Mouse (Mus musculus) myocyte (in vitro differentiated cells): ENCODE results near the gene Syna. TPM values are rescaled to one million over a fixed set of nuclear protein-coding genes. Genes with fewer than 3 reads are reported as not detected.

Source experiments
- H3K27me3 ChIP-seq: one replicate; pipeline ENCODE4 v1.6.1; 2011; ENCODE audit not compliant: control insufficient read depth, insufficient read depth, insufficient read length
- H3K36me3 ChIP-seq: one replicate; pipeline ENCODE4 v1.6.1; 2011; ENCODE audit not compliant: control insufficient read depth, insufficient read depth
- H3K4me2 ChIP-seq: one replicate; pipeline ENCODE4 v1.6.1; 2011; ENCODE audit warnings: low read depth, control low read depth
- H3K4me3 ChIP-seq: one replicate; pipeline ENCODE4 v1.5.1; 2011; ENCODE audit warnings: mild to moderate bottlenecking, control low read depth, moderate library complexity
- H3K79me2 ChIP-seq: one replicate; pipeline ENCODE4 v1.6.1; 2011; ENCODE audit not compliant: control insufficient read depth, insufficient read depth
- H3ac ChIP-seq: one replicate; pipeline ENCODE4 v1.6.1; 2011; ENCODE audit not compliant: control insufficient read depth, insufficient read length
- CEBPB ChIP-seq: IDR thresholded peaks from 2 replicates; pipeline ENCODE4 v1.6.1; 2011; ENCODE audit warnings: mild to moderate bottlenecking, moderate library complexity; ENCODE audit not compliant: poor library complexity, insufficient read depth, severe bottlenecking
- E2F4 ChIP-seq: IDR thresholded peaks from one replicate; pipeline ENCODE4 v1.6.1; 2011; ENCODE audit warnings: mild to moderate bottlenecking, control low read depth, moderate library complexity; ENCODE audit not compliant: insufficient read depth
- MAX ChIP-seq: IDR thresholded peaks from one replicate; pipeline ENCODE4 v1.6.1; 2011; ENCODE audit warnings: low read depth, mild to moderate bottlenecking, control low read depth
- MYOD1 ChIP-seq, 3 experiments: IDR thresholded peaks; one replicate each; pipeline ENCODE4 v1.6.1; 2011; ENCODE audit warnings: control low read depth in 2 of 3, low read depth in 2 of 3, mild to moderate bottlenecking in 2 of 3, moderate library complexity in 1 of 3; ENCODE audit not compliant: insufficient read length in 2 of 3, control insufficient read depth in 1 of 3
- MYOG ChIP-seq, 3 experiments: IDR thresholded peaks; one replicate each; pipeline ENCODE4 v1.6.1; 2011; ENCODE audit warnings: control low read depth in 2 of 3, low read depth in 2 of 3, mild to moderate bottlenecking in 2 of 3; ENCODE audit not compliant: insufficient read length in 2 of 3, control insufficient read depth in 1 of 3, insufficient read depth in 1 of 3
- POLR2A ChIP-seq: IDR thresholded peaks from one replicate; pipeline ENCODE4 v1.6.1; 2011; ENCODE audit warnings: low read depth, mild to moderate bottlenecking, control low read depth, moderate library complexity; ENCODE audit not compliant: insufficient read length
- POLR2AphosphoS2 ChIP-seq: IDR thresholded peaks from one replicate; pipeline ENCODE4 v1.6.1; 2011; ENCODE audit warnings: low read depth, control low read depth; ENCODE audit not compliant: insufficient read length
- REST ChIP-seq: IDR thresholded peaks from one replicate; pipeline ENCODE4 v1.6.1; 2011; ENCODE audit warnings: mild to moderate bottlenecking, control low read depth, moderate library complexity; ENCODE audit not compliant: insufficient read depth, insufficient read length
- SRF ChIP-seq: IDR thresholded peaks from one replicate; pipeline ENCODE4 v1.6.1; 2011; ENCODE audit warnings: low read depth; ENCODE audit not compliant: control insufficient read depth, insufficient read length
- TCF12 ChIP-seq: IDR thresholded peaks from one replicate; pipeline ENCODE4 v1.6.1; 2011; ENCODE audit warnings: mild to moderate bottlenecking, control low read depth; ENCODE audit not compliant: poor library complexity, insufficient read depth, severe bottlenecking
- TCF3 ChIP-seq: IDR thresholded peaks from one replicate; pipeline ENCODE4 v1.6.1; 2011; ENCODE audit warnings: low read depth, control low read depth; ENCODE audit not compliant: insufficient read length
- USF1 ChIP-seq: IDR thresholded peaks from one replicate; pipeline ENCODE4 v1.6.1; 2011; ENCODE audit warnings: low read depth, mild to moderate bottlenecking, control low read depth, moderate library complexity
- polyA plus RNA-seq: library from polyadenylated mRNA; unstranded; fragments of >200 nt; fragmentation: generic; extraction: Trizol; gene quantifications from one replicate; pipeline ENCODE4 v1.2.1, GENCODE M21; 2012; ENCODE audit warnings: missing spikeins

Syna gene
- polyA plus RNA-seq, 1 experiment, result 0.19 TPM

DNA sequence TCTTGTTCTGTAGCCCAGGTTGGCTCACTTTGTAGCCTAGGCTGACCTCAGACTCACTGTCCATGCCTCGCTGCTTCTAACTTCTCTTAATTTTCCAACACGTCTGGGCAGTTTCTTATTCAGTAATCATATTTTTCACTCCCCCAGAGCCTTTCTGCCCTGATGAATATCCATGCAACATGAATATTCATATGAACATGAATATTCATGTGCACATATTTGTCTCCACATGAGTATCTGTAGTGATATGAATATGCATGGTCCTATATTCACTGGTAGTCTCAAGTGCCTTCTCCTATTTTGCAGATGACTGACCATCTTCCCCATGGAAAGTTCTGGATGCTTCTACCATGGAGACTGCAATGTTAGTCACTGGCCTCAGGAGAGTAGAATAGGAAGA lies 38.8 kb downstream of the Syna start:
- Histone ChIP-seq H3ac (no peak overlapping the region), H3K4me3 (no peak overlapping the region), H3K36me3 (no peaks in the 10 kb centered on the region), H3K27me3 (no peaks in the 10 kb centered on the region), H3K79me2 (no peaks in the 10 kb centered on the region), H3K4me2 (no peak overlapping the region)
- TF ChIP-seq POLR2AphosphoS2, result no peak
- TF ChIP-seq USF1, result no peak
- no peak for TF ChIP-seq SRF

DNA sequence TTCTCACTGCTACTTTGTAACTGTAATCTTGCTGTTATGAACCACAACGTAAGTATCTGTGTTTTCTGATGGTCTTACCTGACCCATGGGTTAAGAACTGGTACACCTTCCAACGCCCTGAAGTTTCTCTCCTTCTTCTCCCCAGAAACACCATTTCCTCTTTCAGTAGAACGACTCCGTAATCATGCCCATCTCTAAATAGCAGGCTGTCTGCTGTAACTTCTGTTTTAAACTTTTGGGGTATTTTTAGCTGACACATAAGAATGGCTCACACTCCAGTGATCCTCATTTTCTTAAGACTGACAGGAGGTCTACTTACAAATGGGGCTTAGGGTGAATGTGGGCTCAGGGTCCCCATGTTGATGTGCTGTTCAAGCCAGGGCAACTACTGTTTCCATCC lies 39.9 kb downstream of the Syna start:
- Histone ChIP-seq H3K79me2 (no peaks in the 10 kb centered on the region), H3K36me3 (no peaks in the 10 kb centered on the region), H3K27me3 (no peaks in the 10 kb centered on the region), H3ac (no peak overlapping the region), H3K4me3 (no peak overlapping the region), H3K4me2 (no peak overlapping the region)
- no peak for TF ChIP-seq MYOD1 (IDR thresholded peaks at IDR 0.05; ENCODE audit: control insufficient read depth in 1 of 3, insufficient read length in 2 of 3, low read depth in 2 of 3)
- TF ChIP-seq USF1, result no peak
- TF ChIP-seq SRF, result no peak

DNA sequence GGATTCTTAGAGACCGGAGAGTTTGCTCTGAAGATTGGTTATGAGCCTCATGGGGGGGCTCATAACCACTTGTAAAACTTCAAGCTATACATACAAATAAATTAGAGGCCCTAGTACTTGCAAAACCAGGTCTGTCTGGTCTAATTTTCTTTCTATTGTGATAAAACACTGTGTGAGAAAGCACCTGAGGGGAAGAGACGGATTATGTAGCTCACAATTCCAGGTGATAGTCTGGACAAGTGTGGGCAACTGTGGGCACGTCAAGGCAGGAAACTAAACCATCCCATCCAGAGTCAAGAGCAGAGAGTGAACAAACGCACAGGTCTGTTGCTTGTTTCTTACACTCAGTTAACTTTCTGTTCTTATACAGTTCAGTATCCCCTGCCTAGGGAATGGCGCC lies 40.5 kb downstream of the Syna start:
- H3K79me2 ChIP-seq, result no peaks in the 10 kb centered on the region
- TF ChIP-seq MAX, result no peak
- TF ChIP-seq MYOD1 (IDR thresholded peaks at IDR 0.05; ENCODE audit: control insufficient read depth in 1 of 3, insufficient read length in 2 of 3, low read depth in 2 of 3), result no peak
- TF ChIP-seq USF1, result no peak
- TF ChIP-seq MYOG (IDR thresholded peaks at IDR 0.05; ENCODE audit: control insufficient read depth in 1 of 3, insufficient read depth in 1 of 3, insufficient read length in 2 of 3, low read depth in 2 of 3), result no peak
- no peak for TF ChIP-seq E2F4
- no peak for TF ChIP-seq CEBPB
- no peak for TF ChIP-seq REST
- no peak for TF ChIP-seq SRF
- TF ChIP-seq POLR2AphosphoS2, result no peak
- TF ChIP-seq TCF3, result no peak
- no peak for TF ChIP-seq POLR2A
- H3K4me2 ChIP-seq, result no peak overlapping the region
- no peaks in the 10 kb centered on the region for H3K27me3 ChIP-seq
- H3K4me3 ChIP-seq, result no peak overlapping the region
- H3ac ChIP-seq, result no peak overlapping the region
- peaks cover 3% of the 10 kb centered on the region for H3K36me3 ChIP-seq

DNA sequence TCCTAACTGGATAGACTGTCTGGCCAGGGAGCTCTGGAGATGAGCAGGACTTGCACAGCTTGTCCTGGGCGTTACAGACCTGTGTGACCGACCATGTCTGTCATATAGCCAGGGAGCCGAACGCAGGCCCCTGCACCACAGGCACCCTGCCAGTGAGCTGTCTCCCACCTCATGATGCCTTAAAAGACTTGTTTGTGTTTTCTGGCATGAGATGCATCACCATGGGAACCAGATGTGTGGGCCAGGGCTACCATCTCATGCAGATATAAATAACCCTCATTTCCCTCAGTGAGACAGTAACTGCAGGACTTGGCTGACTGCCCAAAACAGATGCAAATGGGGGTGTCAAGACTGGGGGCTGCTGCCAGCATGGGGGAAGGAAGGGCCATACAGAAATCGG lies 47.9 kb downstream of the Syna start:
- Histone ChIP-seq H3K79me2 (no peaks in the 10 kb centered on the region), H3K4me3 (no peak overlapping the region), H3K4me2 (no peak overlapping the region), H3K27me3 (no peaks in the 10 kb centered on the region), H3K36me3 (peaks cover 4% of the 10 kb centered on the region), H3ac (no peak overlapping the region)
- TF ChIP-seq MAX (no peak), MYOD1 (IDR thresholded peaks at IDR 0.05; ENCODE audit: control insufficient read depth in 1 of 3, insufficient read length in 2 of 3, low read depth in 2 of 3) (no peak), REST (no peak), TCF12 (no peak), TCF3 (no peak), POLR2AphosphoS2 (no peak)

DNA sequence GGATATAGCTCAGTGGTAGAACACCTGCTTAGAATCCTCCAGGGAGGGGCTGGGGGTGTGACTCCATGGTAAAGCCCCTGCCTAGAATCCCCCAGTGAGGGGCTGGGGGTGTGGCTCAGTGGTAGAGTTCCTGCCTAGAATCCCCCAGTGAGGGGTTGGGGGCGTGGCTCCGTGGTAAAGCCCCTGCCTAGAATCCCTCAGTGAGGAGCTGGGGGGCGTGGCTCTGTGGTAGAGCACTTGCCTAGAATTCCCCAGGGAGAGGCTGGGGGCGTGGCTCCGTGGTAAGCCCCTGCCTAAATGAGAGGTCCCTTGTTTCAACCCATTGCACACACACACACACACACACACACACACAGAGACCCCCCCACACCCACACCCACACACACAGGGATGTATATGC lies 49.7 kb downstream of the Syna start:
- H3K4me3 ChIP-seq, result no peak overlapping the region
- H3K4me2 ChIP-seq, result no peak overlapping the region
- peaks cover 4% of the 10 kb centered on the region for H3K36me3 ChIP-seq
- H3ac ChIP-seq, result no peak overlapping the region
- no peaks in the 10 kb centered on the region for H3K27me3 ChIP-seq
- TF ChIP-seq TCF3 (no peak), MYOD1 (IDR thresholded peaks at IDR 0.05; ENCODE audit: control insufficient read depth in 1 of 3, insufficient read length in 2 of 3, low read depth in 2 of 3) (no peak), CEBPB (no peak), USF1 (no peak), TCF12 (no peak), MAX (no peak), POLR2A (no peak), MYOG (IDR thresholded peaks at IDR 0.05; ENCODE audit: control insufficient read depth in 1 of 3, insufficient read depth in 1 of 3, insufficient read length in 2 of 3, low read depth in 2 of 3) (no peak), E2F4 (no peak), REST (no peak), POLR2AphosphoS2 (no peak), SRF (no peak)
- no peaks in the 10 kb centered on the region for H3K79me2 ChIP-seq

DNA sequence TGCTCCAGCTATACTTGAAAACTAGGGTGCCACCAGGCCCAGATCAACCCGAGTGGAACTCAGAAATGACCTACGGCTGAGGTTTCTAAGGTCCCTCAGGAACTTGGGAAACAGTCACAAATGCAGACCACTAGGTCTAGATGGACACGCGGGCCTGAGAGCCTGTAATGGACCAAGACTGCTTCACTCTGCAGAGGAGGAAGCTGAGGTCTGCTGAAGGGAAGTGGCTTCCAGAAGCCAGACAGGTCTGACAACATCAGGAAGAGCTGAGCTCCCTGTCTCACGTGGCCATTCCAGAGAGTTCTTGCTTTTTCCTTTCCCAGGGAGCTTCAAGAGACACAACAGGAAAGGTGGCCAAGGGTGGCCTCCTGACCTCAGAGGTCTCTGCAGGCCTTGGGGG lies 51.0 kb downstream of the Syna start:
- no peaks in the 10 kb centered on the region for H3K36me3 ChIP-seq
- H3K27me3 ChIP-seq, result no peaks in the 10 kb centered on the region
- TF ChIP-seq MYOG (IDR thresholded peaks at IDR 0.05; ENCODE audit: control insufficient read depth in 1 of 3, insufficient read depth in 1 of 3, insufficient read length in 2 of 3, low read depth in 2 of 3), result no peak
- no peaks in the 10 kb centered on the region for H3K79me2 ChIP-seq
- H3K4me2 ChIP-seq, result no peak overlapping the region
- H3K4me3 ChIP-seq, result no peak overlapping the region
- H3ac ChIP-seq, result no peak overlapping the region

Other genes with a start within 250 kb of the Syna start
- 79.7 TPM for gene Gtf2i, start 245.4 kb downstream of the Syna start, polyA plus RNA-seq
- 62.0 TPM for gene Gtf2ird1, start 103.5 kb downstream of the Syna start, polyA plus RNA-seq
- 14.2 TPM for gene Clip2, start 7.7 kb downstream of the Syna start, polyA plus RNA-seq
- gene Rfc2, start 21.2 kb upstream of the Syna start, polyA plus RNA-seq, result 69.3 TPM
- 0.59 TPM for gene Lat2, start 54.9 kb upstream of the Syna start, polyA plus RNA-seq
- gene Eif4h, start 79.3 kb upstream of the Syna start, polyA plus RNA-seq, result 293 TPM
- gene Limk1, start 128.4 kb upstream of the Syna start, polyA plus RNA-seq, result 22.3 TPM
- gene Eln, start 187.2 kb upstream of the Syna start, polyA plus RNA-seq, result 0.02 TPM